Mouse (Mus musculus) gastrocnemius, postnatal 14 days (tissue): Measurements from ENCODE around the gene Foxp1. TPM values are rescaled to one million over a fixed set of nuclear protein-coding genes. Genes with fewer than 3 reads are reported as not detected.

Experiments
- DNase-seq: peaks from one replicate; pipeline ENCODE4 v3.0.0; 2021; ENCODE audit warnings: mixed read lengths
- intact Hi-C: fragments of 180-260 bp; cut with DNase I; formaldehyde crosslinking; loops from one replicate; pipeline ENCODE4 v1.15.1; 2025; ENCODE audit warnings: low total_unique reads
- total RNA-seq, 2 experiments: library from RNA; stranded (reverse); gene quantifications; 2 replicates each; pipeline ENCODE4 v1.2.3; 2021

Gene Foxp1
- total RNA-seq, 2 experiments from 2014 or later, result 18.0 to 20.7 TPM

DNA sequence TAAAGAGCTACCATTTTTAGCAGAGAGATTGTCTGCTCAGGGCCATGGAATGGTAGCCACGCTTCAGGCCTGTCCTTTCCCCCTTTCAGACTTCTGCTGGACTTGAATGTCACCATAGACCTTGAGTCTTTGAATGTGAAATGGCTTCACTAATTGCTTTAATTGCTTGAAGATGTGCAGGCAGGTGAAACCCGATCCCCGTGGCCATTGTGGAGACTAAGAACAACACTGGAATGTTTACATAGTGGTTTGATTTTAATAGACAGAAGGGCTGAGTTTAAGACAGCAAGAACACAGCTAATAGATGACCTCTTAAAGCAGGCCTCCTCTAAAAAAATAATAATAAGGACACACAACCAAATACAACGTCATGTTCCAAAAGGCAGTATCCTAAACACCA is 422.7 kb downstream of the Foxp1 start:
- intact Hi-C loops, result no loop called here
- no peak for DNase-seq

DNA sequence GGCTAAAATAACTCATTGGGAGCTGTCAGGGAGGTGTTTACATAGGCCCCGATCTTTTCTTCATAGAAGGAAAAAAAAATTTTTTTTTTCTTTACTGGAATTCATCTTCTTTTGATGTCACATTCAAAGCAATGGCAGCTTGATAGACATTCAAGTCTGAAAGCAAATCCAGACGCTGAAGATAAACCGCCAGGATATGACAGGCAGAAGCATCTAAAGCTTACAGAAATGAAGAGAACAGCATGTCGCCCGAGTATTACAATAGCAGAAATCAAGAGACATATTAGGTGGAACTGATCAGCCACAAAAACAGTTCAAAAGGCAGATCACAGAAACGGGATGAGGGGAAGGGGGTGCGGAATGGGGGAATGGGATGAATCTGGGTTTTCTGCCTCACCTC is 425.3 kb downstream of the Foxp1 start:
- DNase-seq, result no peak
- intact Hi-C loops, result no loop called here

DNA sequence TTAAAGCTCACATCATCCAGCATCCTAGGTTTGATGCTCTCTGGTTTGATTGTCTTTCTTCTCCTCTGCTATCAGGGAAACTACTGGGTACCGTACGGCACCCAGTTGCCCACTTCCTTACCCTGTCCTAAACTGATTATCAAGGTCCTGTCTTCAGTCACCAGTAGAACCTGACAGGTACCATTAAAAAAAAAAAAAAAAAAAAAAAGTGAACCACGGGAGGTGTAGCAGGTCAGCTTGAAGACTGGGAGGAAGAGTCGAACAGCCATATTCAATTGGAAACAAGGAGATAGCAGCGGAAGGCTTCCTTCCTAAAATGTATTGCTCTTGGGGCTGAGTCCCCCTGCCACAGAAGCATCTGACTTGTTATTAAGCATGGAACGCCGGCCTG is 425.8 kb downstream of the Foxp1 start:
- intact Hi-C loops, result no loop called here
- DNase-seq, result no peak

DNA sequence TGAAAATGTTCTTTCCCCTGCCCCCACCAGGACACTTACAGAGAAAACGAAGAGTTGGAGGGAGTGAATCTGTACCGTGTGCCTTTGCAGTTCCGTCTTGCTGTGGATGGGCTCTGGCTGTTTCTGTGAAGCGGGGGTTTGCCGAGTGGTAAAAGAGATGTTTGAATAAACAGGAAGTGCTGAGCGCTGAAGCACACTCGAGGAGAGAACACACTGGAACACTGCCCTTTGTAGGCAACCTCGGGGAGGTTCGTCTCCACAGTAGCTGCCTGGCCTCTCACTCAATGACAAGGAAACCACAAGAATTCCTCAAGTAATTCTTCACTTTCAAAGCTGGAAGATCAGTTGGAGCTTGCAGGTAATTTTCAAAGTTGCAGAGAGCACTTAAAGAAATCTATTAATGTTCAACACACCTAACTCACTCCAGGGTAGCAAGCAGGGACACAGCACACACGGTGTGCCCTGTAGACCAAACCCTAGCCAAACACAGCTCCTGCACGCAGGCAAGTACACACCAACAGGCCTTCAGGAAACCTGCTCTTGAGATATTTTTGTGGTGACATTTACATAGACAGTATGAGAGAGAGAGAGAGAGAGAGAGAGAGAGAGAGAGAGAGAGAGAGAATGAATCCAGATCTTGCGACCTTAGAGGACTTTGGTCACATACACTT is 426.3 kb downstream of the Foxp1 start:
- DNase-seq, result peak; percentile 20
- intact Hi-C loops, result no loop called here

DNA sequence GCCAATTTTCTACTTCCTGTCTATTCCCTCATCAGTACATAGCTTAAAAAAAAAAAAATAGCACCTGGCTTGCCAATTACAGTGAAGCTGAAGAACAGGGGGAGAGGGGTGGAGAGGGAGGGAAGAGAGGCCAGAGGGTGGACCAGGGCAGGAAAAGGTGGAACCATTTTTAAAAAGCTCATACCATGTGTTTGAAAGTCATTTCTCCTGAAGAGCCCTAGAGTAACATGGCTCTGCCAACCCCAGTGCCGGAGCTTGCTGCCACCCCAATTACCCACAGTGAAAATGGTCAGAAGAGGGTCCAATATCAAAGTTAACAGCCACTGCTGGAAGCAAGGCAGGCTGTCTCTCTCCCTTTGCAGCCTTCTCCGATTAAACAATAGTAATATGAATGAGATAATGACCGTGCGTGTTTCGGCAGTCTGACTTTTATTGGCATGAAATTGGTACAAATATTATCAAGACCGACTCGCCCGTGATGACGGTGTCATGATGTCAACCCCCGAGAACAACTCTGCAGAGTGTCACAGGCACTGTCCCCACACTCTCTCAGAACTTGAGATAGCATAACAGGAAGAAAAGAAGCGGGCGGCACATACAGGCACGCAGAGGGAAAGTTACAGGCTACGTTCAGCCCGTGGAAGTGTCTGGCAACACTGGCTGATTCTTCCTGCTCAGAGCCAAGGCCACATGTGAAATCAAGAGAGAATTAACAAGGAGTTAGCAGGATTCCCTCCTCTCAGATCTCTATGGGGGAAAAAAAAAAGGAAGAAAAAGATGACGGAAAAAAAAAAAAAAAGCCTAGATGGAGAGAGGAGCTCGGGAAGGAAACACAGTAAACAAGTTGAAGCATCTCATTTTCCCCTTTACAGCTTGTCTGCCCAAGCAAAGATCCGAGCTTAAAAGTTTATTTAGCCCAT is 427.1 kb downstream of the Foxp1 start:
- peak; percentile 13 for DNase-seq

DNA sequence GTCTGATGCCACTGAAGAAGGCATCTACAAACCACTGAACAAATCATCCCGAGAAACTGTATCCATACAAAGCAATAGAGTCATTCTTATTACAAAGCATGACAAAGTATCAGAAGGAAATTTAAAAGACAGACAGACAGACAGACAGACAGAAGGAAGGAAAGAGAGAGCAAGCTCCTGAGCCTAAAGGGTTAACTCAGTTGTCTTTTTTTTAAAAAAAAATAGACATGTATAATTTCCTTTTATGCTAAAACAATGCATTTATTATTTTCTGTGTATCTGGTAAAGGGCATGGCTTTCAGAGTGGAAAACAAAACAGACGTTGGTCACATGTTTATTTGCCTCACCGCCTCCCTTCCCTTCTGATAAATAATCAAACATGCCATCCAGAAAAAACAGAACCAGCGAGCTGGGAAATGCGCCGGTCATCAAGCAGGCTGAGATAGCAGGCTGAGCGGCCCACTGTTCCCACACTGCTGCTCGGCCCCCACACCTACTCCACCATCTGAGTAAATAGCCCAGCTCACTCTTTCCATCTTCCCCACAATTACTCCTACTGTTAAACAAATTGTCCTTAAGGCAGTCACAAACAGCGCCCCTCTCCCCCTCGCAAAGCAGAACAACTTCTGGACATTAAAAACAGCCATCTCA is 428.1 kb downstream of the Foxp1 start:
- DNase-seq, result no peak
- intact Hi-C loops, result no loop called here

More for the DNA sequence above, 427.1 kb downstream of the Foxp1 start:
- intact Hi-C loops, result no loop called here

DNA sequence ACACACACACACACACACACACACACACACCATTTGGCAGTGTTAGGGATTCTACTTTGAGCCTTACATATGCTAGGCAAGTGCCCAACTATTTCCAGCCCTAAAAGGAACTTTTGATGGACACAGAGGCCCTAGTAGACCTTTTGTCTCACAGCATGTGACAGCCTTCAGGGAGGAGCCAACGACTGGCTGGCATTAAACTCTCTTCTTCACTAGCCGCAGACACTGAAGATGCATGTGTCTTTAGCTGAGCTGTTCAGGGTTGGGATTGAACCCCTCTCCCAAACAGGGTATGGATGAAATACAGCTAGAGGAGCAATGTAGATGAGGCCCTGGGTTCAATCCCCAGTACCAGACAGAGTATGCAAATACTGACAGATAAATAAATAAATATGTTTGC is 428.7 kb downstream of the Foxp1 start:
- intact Hi-C loops, result no loop called here
- DNase-seq, result no peak

DNA sequence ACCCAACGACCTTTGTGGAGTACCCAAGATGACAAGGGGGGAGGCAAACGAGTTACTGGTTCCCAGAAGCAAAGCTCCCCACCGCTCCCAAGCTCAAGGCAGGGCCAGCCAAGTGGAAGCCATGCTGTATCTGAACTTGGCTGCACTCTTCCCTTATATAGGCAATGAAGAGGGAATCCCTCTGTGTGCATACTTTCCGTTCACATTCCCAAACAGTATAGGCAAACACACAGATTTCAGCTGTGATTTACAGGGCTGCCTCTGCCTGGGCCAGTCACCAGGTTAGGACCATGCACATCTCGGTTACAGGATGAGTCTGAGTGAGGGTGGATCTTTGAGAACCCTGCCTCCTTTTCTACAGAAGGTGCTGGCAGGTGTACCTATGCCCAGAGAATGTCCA is 429.3 kb downstream of the Foxp1 start:
- intact Hi-C loops, result no loop called here

DNA sequence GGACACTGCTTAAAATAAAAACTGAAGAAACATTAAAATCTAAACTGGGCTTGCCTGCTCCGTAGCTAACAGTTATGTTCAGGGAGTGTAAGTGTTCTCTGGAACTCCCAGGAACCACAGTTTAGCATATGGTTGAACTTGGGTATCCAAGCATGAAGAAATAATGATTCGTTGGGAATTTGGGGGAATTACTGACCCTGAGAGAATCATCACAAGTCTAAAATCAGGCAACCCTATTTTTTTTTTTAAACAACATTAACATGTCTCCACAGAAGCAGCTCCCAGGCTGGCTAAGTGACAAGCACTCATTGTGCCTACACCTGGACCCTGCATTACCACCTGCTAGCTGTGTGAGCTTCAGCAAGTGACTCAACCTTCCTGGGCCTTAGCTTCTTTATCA is 430.7 kb downstream of the Foxp1 start:
- intact Hi-C loops, result no loop called here

More for the DNA sequence above, 429.3 kb downstream of the Foxp1 start:
- DNase-seq, result no peak

DNA sequence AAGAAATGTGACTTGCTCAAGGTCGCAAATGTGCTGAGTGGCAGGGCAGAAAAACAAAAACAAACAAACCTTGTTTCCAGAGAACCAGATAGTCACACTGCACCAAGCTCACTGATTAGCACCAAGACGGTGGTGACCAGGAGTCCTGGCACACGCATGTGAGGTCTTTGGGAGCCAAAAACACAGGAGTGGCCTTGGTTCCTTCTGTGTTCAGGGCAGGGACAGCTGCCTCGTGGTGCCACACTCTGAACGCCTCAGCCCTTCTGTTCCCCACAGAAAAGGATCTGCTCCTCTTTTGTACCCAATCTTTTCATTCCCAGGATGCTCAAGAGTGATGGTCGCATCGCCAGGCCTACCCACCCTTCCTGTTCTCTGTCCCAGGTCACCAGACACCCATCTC is 434.9 kb downstream of the Foxp1 start:
- no peak for DNase-seq

More for the DNA sequence above, 430.7 kb downstream of the Foxp1 start:
- DNase-seq, result no peak

DNA sequence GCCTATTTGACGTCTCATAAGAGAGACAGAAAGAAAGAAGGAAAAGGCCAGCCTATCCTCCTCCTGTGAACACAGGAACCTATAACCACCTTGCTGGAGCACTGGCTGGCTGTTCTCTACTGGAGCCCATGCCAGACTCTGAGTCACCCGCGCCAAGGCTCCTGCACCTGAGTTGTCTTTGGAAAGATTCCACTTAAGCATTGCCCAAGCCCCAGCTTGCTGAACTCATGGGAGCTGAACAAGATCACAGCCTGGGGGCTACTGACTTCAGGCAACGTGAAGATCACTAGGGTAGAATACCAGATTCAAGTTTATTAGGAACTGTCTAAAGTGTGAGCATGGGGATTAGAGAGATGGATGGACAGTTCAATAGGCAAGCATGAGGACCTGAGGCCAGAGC is 437.6 kb downstream of the Foxp1 start:
- no peak for DNase-seq
- intact Hi-C loops, result no loop called here

More for the DNA sequence above, 434.9 kb downstream of the Foxp1 start:
- intact Hi-C loops, result no loop called here

DNA sequence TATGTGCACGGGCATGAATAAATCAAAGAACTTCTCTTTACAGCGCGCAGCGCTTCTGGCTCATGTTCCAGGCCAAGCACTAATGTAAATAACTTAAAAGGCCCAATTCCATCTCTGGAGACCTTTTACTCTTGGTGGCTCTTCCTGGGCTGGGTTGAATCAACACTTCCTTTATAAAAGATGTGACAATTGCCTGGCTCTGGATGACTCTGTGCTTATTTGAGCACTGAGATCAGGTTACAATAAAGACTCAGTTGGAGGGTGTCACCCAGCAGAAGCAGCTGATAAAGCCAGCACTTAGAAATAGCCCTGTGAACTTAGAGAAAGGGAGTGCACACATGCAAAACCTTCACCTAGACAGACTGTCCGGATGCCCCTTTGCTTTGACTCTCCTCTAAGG is 441.3 kb downstream of the Foxp1 start:
- DNase-seq, result no peak
- intact Hi-C loops, result no loop called here

DNA sequence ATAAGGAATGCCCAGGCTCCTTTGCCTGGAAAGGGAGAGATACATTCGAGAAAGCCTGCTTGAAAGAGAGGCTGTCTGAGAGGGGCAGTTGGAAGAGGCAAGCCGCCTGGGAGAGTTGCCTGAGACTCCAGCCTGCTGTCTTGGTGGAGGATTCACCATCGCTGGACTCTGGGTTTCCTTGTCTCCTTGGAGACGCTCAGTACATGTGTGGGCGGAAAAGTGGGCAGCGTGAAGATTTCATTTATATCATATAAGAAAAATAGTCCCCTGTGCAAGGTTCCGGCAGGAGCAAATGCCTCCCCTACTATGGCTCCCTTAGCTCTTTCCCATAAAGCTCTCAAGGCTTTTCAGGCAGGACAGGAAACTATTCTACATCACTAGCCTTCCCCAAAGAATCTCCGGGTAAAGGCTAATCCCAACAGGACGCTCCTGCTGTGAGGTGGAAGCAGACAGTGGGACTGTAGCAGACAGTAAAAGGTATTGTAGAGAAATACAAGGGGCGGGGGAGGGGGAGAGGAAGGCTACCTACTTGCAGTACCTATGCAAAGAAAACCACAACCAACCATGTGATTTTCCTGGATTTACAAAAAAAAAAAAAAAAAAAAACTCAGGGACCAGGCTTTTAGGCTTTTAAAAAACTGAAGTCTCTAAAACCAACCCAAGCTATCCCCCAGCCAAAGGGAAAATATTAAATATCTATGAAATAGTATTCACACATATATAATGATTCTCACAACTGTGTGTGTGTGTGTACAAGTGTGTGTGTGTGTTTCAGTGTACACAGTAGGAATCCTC is 443.3 kb downstream of the Foxp1 start:
- DNase-seq, result no peak
- intact Hi-C loops, result no loop called here

DNA sequence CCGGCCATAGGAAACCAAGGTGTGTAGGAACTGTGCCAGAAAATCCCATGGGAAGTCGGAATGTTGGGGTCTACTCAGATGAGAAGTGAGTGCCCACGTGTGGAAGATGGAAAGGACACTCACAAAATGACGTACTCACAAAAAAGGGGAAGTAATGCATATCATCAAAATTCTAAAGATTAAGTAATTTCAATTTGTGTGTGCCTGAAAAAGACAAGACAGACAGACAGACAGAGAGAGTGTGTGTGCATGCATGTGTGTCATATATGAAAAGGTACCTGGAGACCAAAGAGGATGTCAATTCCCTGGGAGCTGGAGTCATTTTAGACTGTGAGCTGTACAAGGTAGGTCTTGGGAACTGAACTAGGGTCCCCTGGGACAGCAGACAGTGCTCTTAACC is 444.4 kb downstream of the Foxp1 start:
- no peak for DNase-seq

DNA sequence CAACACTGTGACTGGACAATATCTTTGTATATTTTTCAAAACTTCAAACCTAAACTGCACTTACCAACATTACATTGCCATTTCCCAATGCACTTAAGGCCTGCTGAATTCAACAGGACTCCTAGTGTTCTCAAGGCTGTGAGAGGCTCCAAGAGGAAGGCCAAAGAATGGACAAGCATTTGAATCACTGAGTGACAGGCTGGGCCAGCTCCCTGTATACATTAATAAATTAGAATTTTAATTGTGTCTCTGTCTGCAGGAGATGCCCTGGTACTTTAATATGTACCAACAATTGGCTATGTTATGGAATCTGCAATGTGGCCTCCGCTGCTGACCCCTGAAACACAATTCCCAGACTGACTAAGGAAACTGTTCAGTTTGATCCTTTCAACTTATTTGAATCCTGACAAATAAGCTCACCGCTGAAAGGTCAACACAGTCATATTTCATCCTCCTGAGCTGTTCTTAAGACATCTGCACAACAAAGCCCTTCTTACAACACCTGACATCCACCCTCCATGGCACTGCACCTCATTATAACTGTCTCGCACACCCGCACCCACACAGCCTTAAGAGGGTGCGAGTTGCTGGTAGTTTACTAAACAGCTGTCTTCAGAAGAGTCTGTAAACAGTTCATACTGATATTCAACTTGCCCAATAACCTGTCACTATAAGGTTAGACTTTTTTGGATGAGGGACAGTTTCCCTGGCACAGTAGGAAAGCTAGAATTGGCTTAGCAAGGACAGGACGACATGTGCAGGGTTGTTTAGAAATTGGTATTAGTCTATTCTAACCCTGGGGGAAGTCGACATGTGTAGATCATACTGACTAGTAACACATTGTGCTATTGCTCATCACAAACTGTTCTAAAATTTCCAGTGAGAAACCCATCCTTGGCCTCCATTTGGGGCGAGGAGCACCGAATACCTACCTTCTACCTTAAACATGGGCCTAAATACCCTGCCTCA is 448.9 kb downstream of the Foxp1 start:
- intact Hi-C loops, result no loop called here
- DNase-seq, result no peak

More for the DNA sequence above, 444.4 kb downstream of the Foxp1 start:
- intact Hi-C loops, result no loop called here

DNA sequence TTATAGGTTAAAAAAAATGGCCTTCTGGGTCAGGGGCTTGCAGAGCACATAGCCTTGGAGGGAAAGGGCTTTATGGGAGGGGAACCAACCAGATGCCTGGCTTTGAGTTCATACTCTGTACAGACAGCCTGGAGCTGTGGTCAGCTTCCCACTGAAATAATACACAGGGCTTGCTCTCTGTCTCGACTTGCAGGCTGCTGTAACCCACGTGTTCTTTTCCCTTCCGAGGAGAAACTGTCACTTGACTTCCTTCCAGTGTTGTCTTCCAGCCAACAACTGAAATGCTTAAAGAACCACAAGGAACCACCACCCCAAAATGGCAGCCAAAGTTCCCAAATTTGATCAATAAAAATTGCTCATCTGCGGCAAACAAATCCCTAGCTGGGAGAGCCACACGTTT is 451.8 kb downstream of the Foxp1 start:
- no peak for DNase-seq
- intact Hi-C loops, result no loop called here

DNA sequence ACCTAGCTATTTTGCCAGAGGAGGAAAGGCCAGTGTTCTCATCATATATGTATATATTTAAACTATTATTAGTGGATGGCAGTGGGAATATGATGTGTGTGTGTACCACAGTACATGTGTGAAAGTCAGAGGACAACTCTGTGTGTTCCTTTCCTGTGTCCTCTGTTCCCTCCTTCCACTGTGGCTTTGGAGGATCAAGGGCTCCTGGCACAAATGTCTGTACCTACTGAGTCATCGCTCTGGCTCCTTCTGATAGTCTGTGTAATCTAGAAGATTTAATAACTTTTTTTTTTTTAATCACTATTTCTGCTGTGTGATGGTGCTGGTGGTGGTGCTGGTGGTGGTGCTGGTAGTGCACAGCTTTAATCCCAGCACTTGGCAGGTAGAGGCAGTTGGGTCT is 452.8 kb downstream of the Foxp1 start:
- intact Hi-C loops, result no loop called here
- DNase-seq, result no peak

DNA sequence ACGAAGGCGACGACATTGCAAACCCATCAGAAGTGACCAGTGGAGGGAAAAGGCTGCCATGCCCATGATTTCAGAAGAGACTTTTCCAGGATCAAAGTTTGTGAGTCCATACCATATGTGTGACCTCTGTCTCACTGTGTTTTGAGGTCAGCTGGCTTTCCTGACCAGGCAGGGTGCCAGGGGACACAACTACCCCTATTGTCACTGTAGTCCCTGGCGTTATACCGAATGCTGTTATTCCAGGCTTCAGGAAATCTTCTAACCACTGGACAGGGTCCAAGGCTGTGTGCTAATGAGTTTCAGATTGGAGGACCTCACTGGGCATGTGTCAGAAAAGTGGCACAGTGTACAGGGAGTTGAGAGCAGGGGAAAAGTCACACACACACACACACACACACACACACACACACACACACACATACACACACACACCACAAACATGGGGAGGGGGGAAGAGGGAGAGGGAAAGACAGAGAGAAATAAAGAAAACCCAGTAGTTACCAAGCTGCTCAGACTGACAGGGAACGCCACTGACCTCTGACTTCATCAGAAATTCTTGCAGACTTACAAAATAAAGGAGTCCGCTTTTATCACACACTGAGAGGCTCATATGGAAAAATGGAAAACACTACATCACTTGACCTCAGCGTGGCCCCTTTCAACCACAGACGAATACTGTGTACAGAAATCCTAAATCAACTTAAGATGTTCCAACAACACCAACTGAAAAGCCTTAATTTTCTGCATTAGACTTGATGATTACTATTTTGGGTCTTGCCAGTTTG is 456.8 kb downstream of the Foxp1 start:
- intact Hi-C loops, result no loop called here
- peak; percentile 33 for DNase-seq
